Mouse (Mus musculus) forebrain, embryonic 10.5 days (tissue): ENCODE measurements at regions not wholly inside any gene's neighbourhood (a gene's known extent, or its start where the extent isn't known, plus 50 kb on each side); places are given as distances from the start of the nearest gene placed in this dataset.

Experiments
- DNase-seq: peaks from one replicate; pipeline ENCODE4 v3.0.0-alpha.2; 2017; ENCODE audit warnings: low spot score; ENCODE audit errors: extremely low spot score
- H3K27ac ChIP-seq: fragments of 300-500 bp; sonication (generic); 2 replicates; pipeline ENCODE4 v1.5.1; 2016; ENCODE audit warnings: mild to moderate bottlenecking
- H3K27me3 ChIP-seq: fragments of 300-500 bp; sonication (generic); 2 replicates; pipeline ENCODE4 v1.6.1; 2016; ENCODE audit warnings: mild to moderate bottlenecking; ENCODE audit not compliant: poor library complexity, severe bottlenecking
- H3K36me3 ChIP-seq: fragments of 300-500 bp; sonication (generic); replicated peaks from 2 replicates; pipeline ENCODE4 v1.6.1; 2016; ENCODE audit warnings: mild to moderate bottlenecking, moderate library complexity
- H3K4me1 ChIP-seq: fragments of 300-500 bp; sonication (generic); 2 replicates; pipeline ENCODE4 v1.6.1; 2016
- H3K4me3 ChIP-seq: fragments of 300-500 bp; sonication (generic); 2 replicates; pipeline ENCODE4 v1.5.1; 2016; ENCODE audit warnings: mild to moderate bottlenecking, moderate library complexity
- H3K9me3 ChIP-seq: fragments of 300-500 bp; sonication (generic); 2 replicates; pipeline ENCODE4 v1.6.1; 2016; ENCODE audit warnings: mild to moderate bottlenecking, moderate library complexity
- WGBS: fragments of 180-500 bp; shearing (Covaris S2); methylation state at CpG from one replicate; pipeline ENCODE4 v1.1.7; 2016; 5-methylcytosine and 5-hydroxymethylcytosine counted together

GRCm38 (mm10) chr10:93375771-93376170, 64.8 kb upstream of the Elk3 start:
- Histone ChIP-seq H3K27ac (peak overlapping the region; percentile 79), H3K36me3 (no peaks in the 10 kb centered on the region), H3K4me1 (peaks cover 26% of the 10 kb centered on the region), H3K4me3 (no peak overlapping the region), H3K27me3 (no peaks in the 10 kb centered on the region), H3K9me3 (peaks cover 4% of the 10 kb centered on the region; the same call in 1 of the 2 replicates)
- WGBS: 83% methylated on average over 4 of the region's 4 CpGs
- DNase-seq: no peak

GRCm38 (mm10) chr10:93376457-93376941, 65.6 kb upstream of the Elk3 start:
- H3K27ac ChIP-seq: peak overlapping the region; percentile 79; the same call in 1 of the 2 replicates
- H3K4me3 ChIP-seq: no peak overlapping the region
- DNase-seq: no peak
- no peaks in the 10 kb centered on the region for H3K36me3 ChIP-seq
- H3K9me3 ChIP-seq: peaks cover 4% of the 10 kb centered on the region; the same call in 1 of the 2 replicates
- no peaks in the 10 kb centered on the region for H3K27me3 ChIP-seq
- 79% methylated on average over 7 of the region's 7 CpGs for WGBS
- H3K4me1 ChIP-seq: peaks cover 26% of the 10 kb centered on the region

- Histone ChIP-seq H3K27me3 (no peaks in the 10 kb centered on the region), H3K9me3 (no peaks in the 10 kb centered on the region), H3K36me3 (no peaks in the 10 kb centered on the region), H3K4me3 (no peak overlapping the region), H3K4me1 (no peaks in the 10 kb centered on the region), H3K27ac (no peak overlapping the region)
- 92% methylated on average over 6 of the region's 6 CpGs for WGBS
- no peak for DNase-seq
Measured at GRCm38 (mm10) chr10:93389276-93389675, 63.9 kb upstream of the Lta4h start.

- 74% methylated on average over 5 of the region's 5 CpGs for WGBS
- Histone ChIP-seq H3K36me3 (no peaks in the 10 kb centered on the region), H3K27ac (0 out of 2 replicates have a peak overlapping the region, but pooled peaks have one; percentile 12), H3K4me3 (no peak overlapping the region), H3K27me3 (no peaks in the 10 kb centered on the region), H3K4me1 (no peaks in the 10 kb centered on the region), H3K9me3 (no peaks in the 10 kb centered on the region)
- no peak for DNase-seq
Measured at GRCm38 (mm10) chr10:93391296-93391695, 61.9 kb upstream of the Lta4h start.

GRCm38 (mm10) chr10:93393902-93394301, 59.3 kb upstream of the Lta4h start:
- Histone ChIP-seq H3K9me3 (no peaks in the 10 kb centered on the region), H3K4me3 (no peak overlapping the region), H3K27me3 (no peaks in the 10 kb centered on the region), H3K36me3 (no peaks in the 10 kb centered on the region), H3K4me1 (no peaks in the 10 kb centered on the region), H3K27ac (no peak overlapping the region)
- 81% methylated on average over 1 of the region's 1 CpGs for WGBS
- no peak for DNase-seq

GRCm38 (mm10) chr10:93397711-93398110, 55.5 kb upstream of the Lta4h start:
- 87% methylated on average over 5 of the region's 5 CpGs for WGBS
- H3K27me3 ChIP-seq: no peaks in the 10 kb centered on the region
- no peak for DNase-seq
- no peak overlapping the region for H3K4me3 ChIP-seq
- H3K9me3 ChIP-seq: no peaks in the 10 kb centered on the region
- H3K4me1 ChIP-seq: no peaks in the 10 kb centered on the region
- H3K27ac ChIP-seq: no peak overlapping the region
- no peaks in the 10 kb centered on the region for H3K36me3 ChIP-seq

- no peaks in the 10 kb centered on the region for H3K4me1 ChIP-seq
- no peaks in the 10 kb centered on the region for H3K36me3 ChIP-seq
- no peak overlapping the region for H3K27ac ChIP-seq
- H3K9me3 ChIP-seq: no peaks in the 10 kb centered on the region
- no peak overlapping the region for H3K4me3 ChIP-seq
- no peak for DNase-seq
- H3K27me3 ChIP-seq: no peaks in the 10 kb centered on the region
- WGBS: 89% methylated on average over 11 of the region's 11 CpGs
Measured at GRCm38 (mm10) chr10:93398531-93399320, 54.5 kb upstream of the Lta4h start.

GRCm38 (mm10) chr10:93402689-93403509, 50.3 kb upstream of the Lta4h start:
- H3K27me3 ChIP-seq: no peaks in the 10 kb centered on the region
- H3K4me3 ChIP-seq: no peak overlapping the region
- WGBS: 73% methylated on average over 5 of the region's 5 CpGs
- H3K36me3 ChIP-seq: no peaks in the 10 kb centered on the region
- no peak for DNase-seq
- no peaks in the 10 kb centered on the region for H3K4me1 ChIP-seq
- no peak overlapping the region for H3K27ac ChIP-seq
- no peaks in the 10 kb centered on the region for H3K9me3 ChIP-seq
